Mouse (Mus musculus): ENCODE results near the gene Cdca7.
A peak's percentile ranks its signal among the peaks of the same experiment; 100 is the strongest.

Gene Cdca7

GRCm38 (mm10) chr2:72475797-72476485 lies at the start of gene Cdca7:
Gene Cdca7 (plus strand): TSS chr2:72476159.
- DNase-seq (ENCODE audit: low spot score in 2 of 2): peak; percentile 59 to 86

- DNase-seq (ENCODE audit: low spot score in 2 of 2): no peak
Observed at GRCm38 (mm10) chr2:72426776-72427175, 49.2 kb upstream of the Cdca7 start.

GRCm38 (mm10) chr2:72427288-72427687 lies 48.7 kb upstream of the Cdca7 start:
- no peak for DNase-seq (ENCODE audit: low spot score in 2 of 2)

GRCm38 (mm10) chr2:72438941-72439533 lies 36.9 kb upstream of the Cdca7 start:
- DNase-seq (ENCODE audit: low spot score in 2 of 2): no peak

GRCm38 (mm10) chr2:72441010-72441409 lies 34.9 kb upstream of the Cdca7 start:
- DNase-seq (ENCODE audit: low spot score in 2 of 2): no peak

GRCm38 (mm10) chr2:72442825-72443224 lies 33.1 kb upstream of the Cdca7 start:
- DNase-seq (ENCODE audit: low spot score in 2 of 2): no peak

- no peak for DNase-seq (ENCODE audit: low spot score in 2 of 2)
Observed at GRCm38 (mm10) chr2:72443960-72444359, 32.0 kb upstream of the Cdca7 start.

GRCm38 (mm10) chr2:72446106-72446505 lies 29.9 kb upstream of the Cdca7 start:
- no peak for DNase-seq (ENCODE audit: low spot score in 2 of 2)

- DNase-seq (ENCODE audit: low spot score in 2 of 2): no peak
Observed at GRCm38 (mm10) chr2:72446615-72447014, 29.3 kb upstream of the Cdca7 start.

- DNase-seq (ENCODE audit: low spot score in 2 of 2): no peak
Observed at GRCm38 (mm10) chr2:72453563-72453962, 22.4 kb upstream of the Cdca7 start.

GRCm38 (mm10) chr2:72456189-72456588 lies 19.8 kb upstream of the Cdca7 start:
- no peak for DNase-seq (ENCODE audit: low spot score in 2 of 2)

GRCm38 (mm10) chr2:72464376-72465014 lies 11.5 kb upstream of the Cdca7 start:
- DNase-seq (ENCODE audit: low spot score in 2 of 2): no peak

- DNase-seq (ENCODE audit: low spot score in 2 of 2): no peak
Observed at GRCm38 (mm10) chr2:72467604-72468003, 8.4 kb upstream of the Cdca7 start.

GRCm38 (mm10) chr2:72471415-72472070 lies 4.4 kb upstream of the Cdca7 start:
- DNase-seq (ENCODE audit: low spot score in 2 of 2): no peak

GRCm38 (mm10) chr2:72474531-72475287 lies 1.2 kb upstream of the Cdca7 start:
- DNase-seq (ENCODE audit: low spot score in 2 of 2): no peak

GRCm38 (mm10) chr2:72475423-72475796 lies 549 bp upstream of the Cdca7 start:
- DNase-seq (ENCODE audit: low spot score in 2 of 2): no peak

GRCm38 (mm10) chr2:72476486-72477211 lies 690 bp downstream of the Cdca7 start:
- peak; percentile 15 to 28 for DNase-seq (ENCODE audit: low spot score in 2 of 2)

- peak in 1 of 2 experiments; percentile 16 for DNase-seq (ENCODE audit: low spot score in 2 of 2)
Observed at GRCm38 (mm10) chr2:72477221-72477620, 1.3 kb downstream of the Cdca7 start.

- no peak for DNase-seq (ENCODE audit: low spot score in 2 of 2)
Observed at GRCm38 (mm10) chr2:72478176-72478575, 2.2 kb downstream of the Cdca7 start.

GRCm38 (mm10) chr2:72478921-72479320 lies 3.0 kb downstream of the Cdca7 start:
- no peak for DNase-seq (ENCODE audit: low spot score in 2 of 2)

GRCm38 (mm10) chr2:72479818-72480217 lies 3.9 kb downstream of the Cdca7 start:
- DNase-seq (ENCODE audit: low spot score in 2 of 2): no peak
